Mouse (Mus musculus): Measurements from ENCODE around the gene 9030612E09Rik. TPM values are rescaled to one million over a fixed set of nuclear protein-coding genes. Genes with fewer than 3 reads are reported as not detected.
A peak's percentile ranks its signal among the peaks of the same experiment; 100 is the strongest.

9030612E09Rik gene
- polyA plus RNA-seq, 2 experiments, result not detected

GRCm38 (mm10) chr10:43220479-43220878 is 46.0 kb downstream of the 9030612E09Rik start:
- Histone ChIP-seq H3K9ac (replicated peaks) (peak overlapping the region; percentile 96), H3K27me3 (ENCODE audit: control insufficient read depth, insufficient read depth, low read length) (no peaks in the 10 kb centered on the region), H3K4me1 (replicated peaks; ENCODE audit: control insufficient read depth in 2 of 2, insufficient read depth in 2 of 2, low read length in 1 of 2) (peaks cover 5 to 10% of the 10 kb centered on the region in 2 experiments), H3K27ac (peak overlapping the region; percentile 72), H3K4me3 (ENCODE audit: insufficient read depth in 1 of 2, low read depth in 2 of 2, low read length in 2 of 2) (peak overlapping the region; percentile 85 to 98), H3K36me3 (replicated peaks; ENCODE audit: control insufficient read depth, insufficient read depth, low read depth) (no peaks in the 10 kb centered on the region), H3K4me2 (ENCODE audit: low read depth) (peak overlapping the region; percentile 73), H3K9me3 (ENCODE audit: control insufficient read depth, low read length) (no peaks in the 10 kb centered on the region)
- WGBS (ENCODE audit: insufficient replicate concordance), result 15% methylated on average over 7 of the region's 7 CpGs
- DNase-seq (ENCODE audit: low read depth in 3 of 3, low spot score in 3 of 3) (peak in 1 of 3 experiments; percentile 4), ATAC-seq (ENCODE audit: insufficient read depth) (no peak)
- TF ChIP-seq CTCF (IDR thresholded peaks at IDR 0.05; ENCODE audit: low read depth) (no peak), EP300 (IDR thresholded peaks at IDR 0.05; ENCODE audit: low read depth) (no peak)

GRCm38 (mm10) chr10:43220910-43221625 is 46.6 kb downstream of the 9030612E09Rik start, which contains the start of gene Pdss2:
TSS of gene Pdss2 (plus strand) at chr10:43221486.
- Histone ChIP-seq H3K4me1 (replicated peaks; ENCODE audit: control insufficient read depth in 2 of 2, insufficient read depth in 2 of 2, low read length in 1 of 2) (peaks cover 8 to 13% of the 10 kb centered on the region in 2 experiments), H3K36me3 (replicated peaks; ENCODE audit: control insufficient read depth, insufficient read depth, low read depth) (no peaks in the 10 kb centered on the region), H3K9me3 (ENCODE audit: control insufficient read depth, low read length) (no peaks in the 10 kb centered on the region), H3K27me3 (ENCODE audit: control insufficient read depth, insufficient read depth, low read length) (no peaks in the 10 kb centered on the region), H3K4me3 (ENCODE audit: insufficient read depth in 1 of 2, low read depth in 2 of 2, low read length in 2 of 2) (peak within 1 kb of the TSS; percentile 85 to 98), H3K27ac (peak within 1 kb of the TSS; percentile 72), H3K9ac (replicated peaks) (peak within 1 kb of the TSS; percentile 96), H3K4me2 (ENCODE audit: low read depth) (peak within 1 kb of the TSS; percentile 73)
- WGBS (ENCODE audit: insufficient replicate concordance), result under 1% methylated on average over 50 of the region's 50 CpGs
- TF ChIP-seq EP300 (IDR thresholded peaks at IDR 0.05; ENCODE audit: low read depth) (no peak), CTCF (IDR thresholded peaks at IDR 0.05; ENCODE audit: low read depth) (peak; percentile 46; the same call in 1 of the 2 replicates)
- DNase-seq (ENCODE audit: low read depth in 3 of 3, low spot score in 3 of 3), result peak; percentile 92 to 93 (median 93)
- ATAC-seq (ENCODE audit: insufficient read depth), result peak; percentile 97

DNA sequence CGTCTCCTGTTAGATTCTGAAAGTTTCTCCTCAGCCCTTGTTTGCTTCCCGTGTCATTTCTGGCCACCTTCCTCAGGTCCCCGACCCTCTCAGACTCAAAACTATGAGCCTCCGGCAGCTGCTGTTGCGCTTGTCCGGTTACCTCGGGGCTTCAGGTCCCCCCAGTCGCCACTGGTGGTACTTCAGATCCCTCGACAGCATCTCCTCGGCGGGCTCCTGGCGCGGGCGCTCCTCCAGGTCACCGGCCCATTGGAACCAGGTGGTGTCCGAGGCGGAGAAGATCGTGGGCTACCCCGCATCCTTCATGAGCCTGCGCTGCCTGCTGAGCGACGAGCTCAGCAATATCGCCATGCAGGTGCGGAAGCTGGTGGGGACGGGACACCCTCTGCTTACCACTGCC is 47.2 kb downstream of the 9030612E09Rik start:
- Histone ChIP-seq H3K27ac (peak overlapping the region; percentile 65), H3K9me3 (ENCODE audit: control insufficient read depth, low read length) (no peaks in the 10 kb centered on the region), H3K9ac (replicated peaks) (peak overlapping the region; percentile 96), H3K4me3 (ENCODE audit: insufficient read depth in 1 of 2, low read depth in 2 of 2, low read length in 2 of 2) (peak overlapping the region; percentile 85 to 98), H3K27me3 (ENCODE audit: control insufficient read depth, insufficient read depth, low read length) (no peaks in the 10 kb centered on the region), H3K4me1 (replicated peaks; ENCODE audit: control insufficient read depth in 2 of 2, insufficient read depth in 2 of 2, low read length in 1 of 2) (peaks cover 13 to 17% of the 10 kb centered on the region in 2 experiments), H3K4me2 (ENCODE audit: low read depth) (peak overlapping the region; percentile 73), H3K36me3 (replicated peaks; ENCODE audit: control insufficient read depth, insufficient read depth, low read depth) (no peaks in the 10 kb centered on the region)
- DNase-seq (ENCODE audit: low read depth in 3 of 3, low spot score in 3 of 3) (no peak), ATAC-seq (ENCODE audit: insufficient read depth) (peak; percentile 46)
- TF ChIP-seq CTCF (IDR thresholded peaks at IDR 0.05; ENCODE audit: low read depth) (no peak), EP300 (IDR thresholded peaks at IDR 0.05; ENCODE audit: low read depth) (no peak)
- WGBS (ENCODE audit: insufficient replicate concordance), result under 1% methylated on average over 25 of the region's 25 CpGs

DNA sequence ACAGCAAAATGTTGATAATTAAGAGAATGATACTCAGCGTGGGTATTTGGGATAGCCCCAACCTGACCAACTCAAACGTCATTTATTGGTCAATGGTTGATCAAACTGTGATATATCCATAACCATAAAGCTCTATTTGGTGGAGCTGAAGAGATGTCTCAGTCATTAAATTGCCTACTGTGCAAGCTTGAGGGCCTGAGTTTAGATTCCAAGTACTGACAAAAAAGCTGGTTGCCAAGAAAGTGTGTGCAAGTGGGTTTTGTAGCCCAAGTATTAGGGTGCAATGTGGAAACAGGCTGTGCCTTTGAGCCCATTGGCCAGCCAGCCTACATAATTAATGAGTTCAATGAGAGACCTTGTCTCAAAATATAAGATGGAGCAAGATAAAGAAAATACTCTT is 48.9 kb downstream of the 9030612E09Rik start:
- TF ChIP-seq EP300 (IDR thresholded peaks at IDR 0.05; ENCODE audit: low read depth), result no peak
- TF ChIP-seq CTCF (IDR thresholded peaks at IDR 0.05; ENCODE audit: low read depth), result no peak
- H3K9me3 ChIP-seq (ENCODE audit: control insufficient read depth, low read length), result no peaks in the 10 kb centered on the region
- no peak overlapping the region for H3K4me3 ChIP-seq (ENCODE audit: insufficient read depth in 1 of 2, low read depth in 2 of 2, low read length in 2 of 2)
- no peak overlapping the region for H3K27ac ChIP-seq
- H3K36me3 ChIP-seq (replicated peaks; ENCODE audit: control insufficient read depth, insufficient read depth, low read depth), result no peaks in the 10 kb centered on the region
- H3K27me3 ChIP-seq (ENCODE audit: control insufficient read depth, insufficient read depth, low read length), result no peaks in the 10 kb centered on the region
- peaks cover 13 to 21% of the 10 kb centered on the region in 2 experiments for H3K4me1 ChIP-seq (replicated peaks; ENCODE audit: control insufficient read depth in 2 of 2, insufficient read depth in 2 of 2, low read length in 1 of 2)
- no peak overlapping the region for H3K4me2 ChIP-seq (ENCODE audit: low read depth)
- no peak overlapping the region for H3K9ac ChIP-seq (replicated peaks)
- DNase-seq (ENCODE audit: low read depth in 3 of 3, low spot score in 3 of 3), result no peak
- 71% methylated on average over 2 of the region's 2 CpGs for WGBS (ENCODE audit: insufficient replicate concordance)
- no peak for ATAC-seq (ENCODE audit: insufficient read depth)

Other genes with a start within 250 kb of the 9030612E09Rik start
- 0.01 TPM in 2 replicates for gene Sobp, start 174 bp upstream of the 9030612E09Rik start, polyA plus RNA-seq (2012; rRNA removed)
- not detected in 2 replicates for gene Sobp, start 174 bp upstream of the 9030612E09Rik start, polyA plus RNA-seq (2014; fragmentation: Nextera tagmentation; extraction: Ambion mirVana)
- gene Pdss2, start 46.8 kb downstream of the 9030612E09Rik start, polyA plus RNA-seq (2012; rRNA removed), result 3.4 and 4.4 TPM in 2 replicates
- gene Pdss2, start 46.8 kb downstream of the 9030612E09Rik start, polyA plus RNA-seq (2014; fragmentation: Nextera tagmentation; extraction: Ambion mirVana), result 4.7 and 4.9 TPM in 2 replicates

Data from liver, embryonic 14.5 days (tissue).